ENCODE assay signal across 24 mouse cellular contexts in the genomic region with DNA sequence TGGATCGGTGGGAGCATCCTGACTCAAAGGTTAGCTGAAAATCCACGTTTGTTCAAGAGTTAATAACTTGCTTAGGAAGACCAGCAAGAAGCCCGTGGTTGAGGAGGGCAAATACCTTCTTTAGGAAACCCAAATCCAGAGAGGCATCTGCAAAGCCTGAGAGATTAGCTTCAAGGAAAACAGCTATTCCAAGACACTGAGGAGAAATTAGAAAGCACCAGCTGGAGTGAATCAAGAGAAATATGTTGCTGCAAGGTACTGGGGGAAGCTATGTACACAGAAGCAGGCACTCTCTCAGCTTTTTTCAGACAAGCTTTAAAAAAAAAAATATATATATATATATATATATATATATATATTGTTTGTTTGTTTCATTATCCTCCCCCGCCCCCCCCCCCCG.
DNase-seq lines count a peak whose midpoint lies in the region.
"Had no signal": no experiment of that assay in that cellular context is flagged by ENCODE, and none has a peak within 500 bp of the region (broad histone marks: within the 10 kb centered on the region; RNA-seq: fewer than 3 reads in every experiment).

No protein-coding gene starts in this region.

- H3K9me3 ChIP-seq in limb, embryonic 10.5 days (replicated peaks): no peaks in the 10 kb centered on the region
- H3K9me3 ChIP-seq: embryonic facial prominence, embryonic 12.5 days; embryonic facial prominence, embryonic 15.5 days; heart, embryonic 12.5 days; heart, embryonic 15.5 days; hindbrain, embryonic 10.5 days; hindbrain, embryonic 13.5 days had no signal

- no peaks in the 10 kb centered on the region for H3K36me3 ChIP-seq in limb, embryonic 10.5 days
- H3K36me3 ChIP-seq: embryonic facial prominence, embryonic 12.5 days; embryonic facial prominence, embryonic 15.5 days; heart, embryonic 12.5 days; heart, embryonic 15.5 days; hindbrain, embryonic 10.5 days; hindbrain, embryonic 13.5 days had no signal

- no peak overlapping the region for H3K27ac ChIP-seq in limb, embryonic 10.5 days
- H3K27ac ChIP-seq: embryonic facial prominence, embryonic 12.5 days; embryonic facial prominence, embryonic 15.5 days; heart, embryonic 15.5 days; hindbrain, embryonic 10.5 days; hindbrain, embryonic 13.5 days had no signal

- H3K27me3 ChIP-seq in limb, embryonic 10.5 days (ENCODE audit: low read depth, poor library complexity, severe bottlenecking): no peaks in the 10 kb centered on the region
- H3K27me3 ChIP-seq: embryonic facial prominence, embryonic 12.5 days; embryonic facial prominence, embryonic 15.5 days; heart, embryonic 12.5 days; heart, embryonic 15.5 days; hindbrain, embryonic 13.5 days had no signal

- no peaks in the 10 kb centered on the region for H3K4me1 ChIP-seq in limb, embryonic 10.5 days
- H3K4me1 ChIP-seq: embryonic facial prominence, embryonic 12.5 days; embryonic facial prominence, embryonic 15.5 days; heart, embryonic 12.5 days; heart, embryonic 15.5 days; hindbrain, embryonic 10.5 days; hindbrain, embryonic 13.5 days had no signal

- peak; percentile 14 for DNase-seq in layer of hippocampus, adult 9-11 months
- DNase-seq in layer of hippocampus, postnatal 36 days: no peak
- peak; percentile 17 to 19 for DNase-seq in left cerebral cortex, postnatal 14 days (ENCODE audit: low spot score in 2 of 2)
- DNase-seq in left cerebral cortex, postnatal 4 days: no peak
- peak; percentile 10 for DNase-seq in right cerebral cortex, postnatal 25 days
- no peak for DNase-seq in right cerebral cortex, postnatal 14 days
- DNase-seq in telencephalon, adult 2 months (ENCODE audit: low read depth, low spot score): peak; percentile 67
- no peak for DNase-seq in limb, embryonic 10.5 days (ENCODE audit: low spot score)
- DNase-seq: adrenal gland, adult 2 months; adrenal gland, postnatal 25 days; cerebellum, adult 18-20 months; cerebellum, adult 9-10 months; cerebellum, postnatal 14 days; forebrain, postnatal 0 days; gastrocnemius, postnatal 25 days; heart, adult 18-20 months; heart, postnatal 10 days; heart, postnatal 36 days had no signal

- 87% methylated on average over 5 of the region's 5 CpGs for WGBS in limb, embryonic 10.5 days

- H3K4me3 ChIP-seq in limb, embryonic 10.5 days: no peak overlapping the region
- H3K4me3 ChIP-seq: embryonic facial prominence, embryonic 12.5 days; embryonic facial prominence, embryonic 15.5 days; heart, embryonic 12.5 days; heart, embryonic 15.5 days; hindbrain, embryonic 10.5 days; hindbrain, embryonic 13.5 days had no signal

- intact Hi-C loops in left cerebral cortex, postnatal 14 days (cut with DNase I): no loop called here
- intact Hi-C loops in left cerebral cortex, postnatal 4 days (cut with DNase I): no loop called here

Comparison
In these comparisons a context has a peak if more than half of its experiments do, and no peak if none do; other contexts are left out.
1. DNase-seq: peak in layer of hippocampus, adult 9-11 months (single experiment), left cerebral cortex, postnatal 14 days (2 of 2), right cerebral cortex, postnatal 25 days (single experiment) and telencephalon, adult 2 months (single experiment); none in layer of hippocampus, postnatal 36 days (0 of 2), left cerebral cortex, postnatal 4 days (single experiment), right cerebral cortex, postnatal 14 days (single experiment) and limb, embryonic 10.5 days (single experiment).